Mouse (Mus musculus) CH12.LX (cell line): ENCODE data around the gene Abcb8. TPM values are rescaled to one million over a fixed set of nuclear protein-coding genes. Genes with fewer than 3 reads are reported as not detected.

ENCODE experiments used
- DNase-seq: peaks from one replicate; pipeline ENCODE4 v3.0.0-alpha.2; 2013; ENCODE audit errors: extremely low read depth
- H3K27ac ChIP-seq: 2 replicates; pipeline ENCODE4 v1.5.1; 2012; ENCODE audit warnings: low read depth, mild to moderate bottlenecking, control low read depth, moderate library complexity; ENCODE audit not compliant: insufficient read depth
- H3K27me3 ChIP-seq: replicated peaks from 2 replicates; pipeline ENCODE3; 2012; ENCODE audit warnings: inconsistent platforms
- H3K36me3 ChIP-seq, 2 experiments: replicated peaks in 1 of 2; 2 replicates each; pipeline versions ENCODE3 to v1.6.1; 2012; ENCODE audit warnings: inconsistent platforms in 1 of 2, low read length in 1 of 2, mild to moderate bottlenecking in 1 of 2, mixed read lengths in 1 of 2, moderate library complexity in 1 of 2; ENCODE audit not compliant: control insufficient read depth in 1 of 2, insufficient read depth in 1 of 2
- H3K4me1 ChIP-seq, 2 experiments: 2 replicates each; pipeline ENCODE4 v1.6.1; 2012; ENCODE audit warnings: inconsistent platforms in 1 of 2, moderate library complexity in 1 of 2; ENCODE audit not compliant: insufficient read depth in 2 of 2, control insufficient read depth in 1 of 2
- H3K4me2 ChIP-seq: 2 replicates; pipeline ENCODE4 v1.6.1; 2012; ENCODE audit warnings: low read depth, mild to moderate bottlenecking, control low read depth; ENCODE audit not compliant: poor library complexity, insufficient read depth, severe bottlenecking
- H3K4me3 ChIP-seq, 3 experiments: fragments of 150-350 bp in 1 of 3; sonication (generic) in 1 of 3; replicated peaks in 1 of 3; 2 replicates each; pipeline versions ENCODE3 to v1.5.1; 2011 to 2012; ENCODE audit warnings: low read depth in 2 of 3, low read length in 2 of 3, mild to moderate bottlenecking in 2 of 3, moderate library complexity in 2 of 3, control low read depth in 1 of 3, improper control_type of control experiment in 1 of 3, inconsistent platforms in 1 of 3, mixed read lengths in 1 of 3; ENCODE audit not compliant: poor library complexity in 1 of 3
- H3K79me2 ChIP-seq: replicated peaks from 2 replicates; pipeline ENCODE4 v1.6.1; 2012; ENCODE audit warnings: mild to moderate bottlenecking, moderate library complexity; ENCODE audit not compliant: control insufficient read depth, poor library complexity, insufficient read depth, severe bottlenecking; ENCODE audit errors: extremely low read depth
- H3K9ac ChIP-seq: 2 replicates; pipeline ENCODE4 v1.6.1; 2012; ENCODE audit warnings: low read depth, mild to moderate bottlenecking, control low read depth, moderate library complexity; ENCODE audit not compliant: insufficient read depth
- H3K9me3 ChIP-seq: replicated peaks from 2 replicates; pipeline ENCODE3; 2012; ENCODE audit warnings: low read length, inconsistent platforms, mixed read lengths
- BHLHE40 ChIP-seq: IDR thresholded peaks from 2 replicates; pipeline ENCODE4 v1.6.1; 2011; ENCODE audit warnings: mild to moderate bottlenecking, low read depth, low read length, improper control_type of control experiment
- CHD2 ChIP-seq: IDR thresholded peaks from 2 replicates; pipeline ENCODE4 v1.6.1; 2011; ENCODE audit warnings: low read length, improper control_type of control experiment
- ELF1 ChIP-seq: IDR thresholded peaks from 2 replicates; pipeline ENCODE4 v1.6.1; 2014; ENCODE audit warnings: low read depth, mild to moderate bottlenecking, inconsistent platforms, low read length, improper control_type of control experiment
- ETS1 ChIP-seq: conservative IDR thresholded peaks from 2 replicates; pipeline ENCODE4 v1.6.1; 2012; ENCODE audit warnings: low read depth, mild to moderate bottlenecking, inconsistent platforms, low read length, improper control_type of control experiment, moderate library complexity
- HCFC1 ChIP-seq: IDR thresholded peaks from 2 replicates; pipeline ENCODE4 v1.6.1; 2012; ENCODE audit warnings: low read depth, mild to moderate bottlenecking, inconsistent platforms, low read length, improper control_type of control experiment
- MAX ChIP-seq: IDR thresholded peaks from 2 replicates; pipeline ENCODE4 v1.6.1; 2011; ENCODE audit warnings: low read length, improper control_type of control experiment
- MEF2A ChIP-seq: IDR thresholded peaks from 2 replicates; pipeline ENCODE4 v1.6.1; 2014; ENCODE audit warnings: low read depth, mild to moderate bottlenecking, inconsistent platforms, low read length, improper control_type of control experiment, borderline replicate concordance
- MXI1 ChIP-seq: IDR thresholded peaks from 2 replicates; pipeline ENCODE4 v1.6.1; 2011; ENCODE audit warnings: mild to moderate bottlenecking, low read depth, low read length, improper control_type of control experiment
- NRF1 ChIP-seq: IDR thresholded peaks from 2 replicates; pipeline ENCODE4 v1.6.1; 2014; ENCODE audit warnings: low read depth, mild to moderate bottlenecking, inconsistent platforms, low read length, improper control_type of control experiment, moderate library complexity
- POLR2A ChIP-seq: IDR thresholded peaks from 2 replicates; pipeline ENCODE4 v1.6.1; 2011; ENCODE audit warnings: low read depth, mild to moderate bottlenecking, improper control_type of control experiment, low read length
- RAD21 ChIP-seq: IDR thresholded peaks from 2 replicates; pipeline ENCODE4 v1.6.1; 2011; ENCODE audit warnings: low read depth, mild to moderate bottlenecking, low read length, improper control_type of control experiment, moderate library complexity
- SIN3A ChIP-seq: IDR thresholded peaks from 2 replicates; pipeline ENCODE4 v1.6.1; 2012; ENCODE audit warnings: low read length, improper control_type of control experiment, inconsistent platforms
- TBP ChIP-seq: conservative IDR thresholded peaks from 2 replicates; pipeline ENCODE4 v1.6.1; 2011; ENCODE audit warnings: low read depth, low read length, improper control_type of control experiment
- UBTF ChIP-seq: IDR thresholded peaks from 2 replicates; pipeline ENCODE4 v1.6.1; 2012; ENCODE audit warnings: low read depth, mild to moderate bottlenecking, inconsistent platforms, low read length, improper control_type of control experiment, moderate library complexity
- USF1 ChIP-seq: IDR thresholded peaks from 2 replicates; pipeline ENCODE4 v1.6.1; 2014; ENCODE audit warnings: low read depth, mild to moderate bottlenecking, inconsistent platforms, low read length, improper control_type of control experiment
- ZC3H11A ChIP-seq: IDR thresholded peaks from 2 replicates; pipeline ENCODE4 v1.6.1; 2012; ENCODE audit warnings: low read depth, mild to moderate bottlenecking, inconsistent platforms, low read length, improper control_type of control experiment
- ZNF384 ChIP-seq: IDR thresholded peaks from 2 replicates; pipeline ENCODE4 v1.6.1; 2012; ENCODE audit warnings: low read depth, low read length, improper control_type of control experiment, inconsistent platforms
- dilution Hi-C: fragments of 300-500 bp; cut with MboI; formaldehyde crosslinking; loops from 2 replicates; pipeline ENCODE4 v1.14.3; 2020; ENCODE audit warnings: low sequenced_read_pairs; ENCODE audit not compliant: extremely low pct_unique_long_range_greater_than_20kb, extremely low pct_ligation_motif_present
- in situ Hi-C: fragments of 300-500 bp; cut with MboI; formaldehyde crosslinking; loops from 3 replicates; pipeline ENCODE4 v1.14.3; 2019; ENCODE audit warnings: low sequenced_read_pairs, low pct_ligation_motif_present, low pct_unique_long_range_greater_than_20kb, mixed read lengths
- polyA plus RNA-seq: library from polyadenylated mRNA; unstranded; fragments of >175 nt; gene quantifications from 2 replicates; pipeline ENCODE4 v1.2.1, GENCODE M21; 2012; ENCODE audit warnings: low read depth; ENCODE audit not compliant: insufficient read length
- total RNA-seq, 2 experiments: library from RNA; depleted of rRNA; stranded (reverse); fragments of 300-350 nt in 1 of 2; fragments of >200 nt in 1 of 2; gene quantifications; 2 replicates each; pipeline ENCODE4 v1.2.3; 2012 to 2014

Gene Abcb8
- total and polyA plus RNA-seq, 3 experiments = 31.0 to 58.7 (median 45.4) TPM

GRCm38 (mm10) chr5:24348128-24348527 lies 45.3 kb upstream of the Abcb8 start:
- Histone ChIP-seq H3K27ac (no peak overlapping the region), H3K9me3 (no peaks in the 10 kb centered on the region), H3K4me2 (peak overlapping the region; percentile 65), H3K4me3 (peak overlapping the region in 2 of 3 experiments; percentile 30 to 52), H3K36me3 (no peaks in the 10 kb centered on the region), H3K27me3 (peaks cover 95% of the 10 kb centered on the region), H3K4me1 (peaks cover 26 to 34% of the 10 kb centered on the region in 2 experiments), H3K79me2 (no peaks in the 10 kb centered on the region), H3K9ac (no peak overlapping the region; the same call in 1 of the 2 replicates)
- peak; percentile 64 for DNase-seq
- in situ Hi-C loops (no loop called here), dilution Hi-C loops (no loop called here)
- TF ChIP-seq ZC3H11A = no peak
- TF ChIP-seq MXI1 = peak; percentile 36; the same call in 1 of the 2 replicates
- peak; percentile 59 for TF ChIP-seq BHLHE40
- no peak for TF ChIP-seq TBP
- TF ChIP-seq NRF1 = peak; percentile 82
- TF ChIP-seq ZNF384 = no peak
- peak; percentile 51 for TF ChIP-seq POLR2A
- no peak for TF ChIP-seq USF1
- TF ChIP-seq MEF2A = no peak
- TF ChIP-seq CHD2 = no peak
- no peak for TF ChIP-seq RAD21
- 0 out of 2 replicates have a peak, but pooled peaks have one; percentile 35 for TF ChIP-seq ELF1

- H3K79me2 ChIP-seq = no peaks in the 10 kb centered on the region
- in situ Hi-C loops = no loop called here
- no peak for TF ChIP-seq MAX
- TF ChIP-seq ETS1 = no peak
- no peak for TF ChIP-seq TBP
- TF ChIP-seq HCFC1 = no peak
- no peak for TF ChIP-seq UBTF
- TF ChIP-seq SIN3A = no peak
- no peak for TF ChIP-seq CHD2
- TF ChIP-seq MXI1 = peak; percentile 23; the same call in 1 of the 2 replicates
- no peak overlapping the region for H3K27ac ChIP-seq
- H3K36me3 ChIP-seq = no peaks in the 10 kb centered on the region
- no peak for DNase-seq
- peak overlapping the region; percentile 65 for H3K4me2 ChIP-seq
- dilution Hi-C loops = no loop called here
- no peak overlapping the region; the same call in 1 of the 2 replicates for H3K9ac ChIP-seq
- H3K4me3 ChIP-seq = peak overlapping the region in 2 of 3 experiments; percentile 30 to 52
- H3K9me3 ChIP-seq = no peaks in the 10 kb centered on the region
- H3K4me1 ChIP-seq = peaks cover 29 to 34% of the 10 kb centered on the region in 2 experiments
- H3K27me3 ChIP-seq = peaks cover 95% of the 10 kb centered on the region
Observed at GRCm38 (mm10) chr5:24348546-24348945, 44.9 kb upstream of the Abcb8 start.
